Mouse (Mus musculus) neural tube, embryonic 10.5 days (tissue): ENCODE results near the gene Snu13.

Source experiments
- DNase-seq: peaks from one replicate; pipeline ENCODE4 v3.0.0-alpha.2; 2017; ENCODE audit warnings: low spot score; ENCODE audit errors: extremely low spot score

The Snu13 gene

GRCm38 (mm10) chr15:82047080-82047883, at the start of gene Snu13:
Gene Snu13 (minus strand): TSS chr15:82047598.
- DNase-seq, result peak; percentile 93

GRCm38 (mm10) chr15:82091061-82091460, 43.7 kb upstream of the Snu13 start:
- DNase-seq, result no peak

GRCm38 (mm10) chr15:82087266-82087665, 39.9 kb upstream of the Snu13 start:
- no peak for DNase-seq

- no peak for DNase-seq
Observed at GRCm38 (mm10) chr15:82086131-82086530, 38.7 kb upstream of the Snu13 start.

- no peak for DNase-seq
Observed at GRCm38 (mm10) chr15:82085606-82086005, 38.2 kb upstream of the Snu13 start.

GRCm38 (mm10) chr15:82081161-82081560, 33.8 kb upstream of the Snu13 start:
- peak; percentile 27 for DNase-seq

GRCm38 (mm10) chr15:82079883-82080282, 32.5 kb upstream of the Snu13 start:
- DNase-seq, result no peak

GRCm38 (mm10) chr15:82073490-82073889, 26.1 kb upstream of the Snu13 start:
- no peak for DNase-seq

GRCm38 (mm10) chr15:82071816-82072469, 24.5 kb upstream of the Snu13 start:
- DNase-seq, result no peak

GRCm38 (mm10) chr15:82069898-82070297, 22.5 kb upstream of the Snu13 start, which contains the start of gene Mei1:
Gene Mei1 (plus strand): TSS chr15:82069996.
- DNase-seq, result peak; percentile 33

GRCm38 (mm10) chr15:82065511-82065910, 18.1 kb upstream of the Snu13 start:
- peak; percentile 59 for DNase-seq

GRCm38 (mm10) chr15:82063909-82064308, 16.5 kb upstream of the Snu13 start:
- DNase-seq, result no peak

GRCm38 (mm10) chr15:82058719-82059201, 11.4 kb upstream of the Snu13 start, which contains the start of gene 4930407I10Rik:
Gene 4930407I10Rik (plus strand): TSS chr15:82059151.
- DNase-seq, result no peak

GRCm38 (mm10) chr15:82052544-82052943, 5.1 kb upstream of the Snu13 start:
- DNase-seq, result no peak

GRCm38 (mm10) chr15:82046246-82046891, 1.0 kb downstream of the Snu13 start:
- no peak for DNase-seq

- DNase-seq, result no peak
Observed at GRCm38 (mm10) chr15:82044166-82044784, 3.1 kb downstream of the Snu13 start.

GRCm38 (mm10) chr15:82040650-82041049, 6.7 kb downstream of the Snu13 start:
- DNase-seq, result peak; percentile 46

- DNase-seq, result no peak
Observed at GRCm38 (mm10) chr15:82035904-82036689, 11.3 kb downstream of the Snu13 start.

GRCm38 (mm10) chr15:82033762-82034161, 13.6 kb downstream of the Snu13 start, which contains the start of gene Desi1:
Gene Desi1 (minus strand): TSS chr15:82033862.
- no peak for DNase-seq

GRCm38 (mm10) chr15:82032386-82032785, 15.0 kb downstream of the Snu13 start:
- DNase-seq, result no peak

- no peak for DNase-seq
Observed at GRCm38 (mm10) chr15:82027726-82028125, 19.7 kb downstream of the Snu13 start.
